In the genomic region with DNA sequence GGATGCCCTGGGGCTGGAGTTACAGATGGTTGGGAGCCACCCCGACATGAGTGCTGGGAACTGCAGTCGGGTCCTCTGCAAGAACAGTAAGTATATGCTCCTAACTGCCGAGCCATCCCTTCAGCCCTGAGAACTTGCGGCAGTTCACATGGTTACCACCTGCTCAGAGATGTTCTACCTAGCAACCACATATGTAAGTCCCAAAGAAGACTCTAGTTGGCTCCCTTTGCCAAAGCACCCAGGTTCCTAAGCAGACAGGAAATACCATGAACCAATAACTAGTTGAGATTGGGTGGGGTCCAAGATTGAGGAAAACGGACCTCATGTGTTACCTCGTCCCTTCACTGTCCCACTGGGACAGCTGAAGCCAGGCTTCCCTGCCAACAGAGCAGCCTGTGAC, we compare ENCODE assay signal across 21 mouse cellular contexts. TPM values are rescaled to one million over a fixed set of nuclear protein-coding genes. Genes with fewer than 3 reads are reported as not detected.
DNase-seq lines count a peak whose midpoint lies in the region; ATAC-seq lines count a peak whose summit lies in the region.
"Had no signal": no experiment of that assay in that cellular context is flagged by ENCODE, and none has a peak within 500 bp of the region (broad histone marks: within the 10 kb centered on the region; RNA-seq: fewer than 3 reads in every experiment).

No protein-coding gene starts in this region.

- WGBS in heart, embryonic 12.5 days: 67% methylated on average over 6 of the region's 6 CpGs

- H3K9me3 ChIP-seq in heart, embryonic 12.5 days (replicated peaks): peaks cover 8% of the 10 kb centered on the region
- H3K9me3 ChIP-seq: midbrain, embryonic 15.5 days had no signal

- ATAC-seq in megakaryocyte progenitor cell, adult 5-6 weeks (replicated peaks; ENCODE audit: poor library complexity): peak; percentile 42; the same call in 1 of the 2 replicates
- no peak for ATAC-seq in heart, embryonic 12.5 days (ENCODE audit: insufficient number of reproducible peaks, low FRiP score)
- ATAC-seq: midbrain, embryonic 15.5 days had no signal

- H3K27ac ChIP-seq in heart, embryonic 12.5 days (ENCODE audit: poor library complexity, severe bottlenecking): no peak overlapping the region
- H3K27ac ChIP-seq: embryonic facial prominence, embryonic 13.5 days; forebrain, embryonic 12.5 days; layer of hippocampus, adult 2 months; limb, embryonic 12.5 days; midbrain, embryonic 15.5 days had no signal

- DNase-seq in lung, adult 18-20 months: peak; percentile 8 to 14
- no peak for DNase-seq in lung, postnatal 4 days
- peak; percentile 68 for DNase-seq in A20 (ENCODE audit: low read depth, low spot score)
- DNase-seq in CD4-positive, CD25-positive, alpha-beta regulatory T cell, adult 2 months (ENCODE audit: low read depth, low spot score): peak; percentile 65
- DNase-seq in ovary, postnatal 10 days (ENCODE audit: low spot score): no peak
- DNase-seq: cerebellum, postnatal 25 days; gastrocnemius, postnatal 25 days; lung, embryonic 14.5 days; right cerebral cortex, postnatal 14 days had no signal

- H3K36me3 ChIP-seq in heart, embryonic 12.5 days: no peaks in the 10 kb centered on the region
- H3K36me3 ChIP-seq: embryonic facial prominence, embryonic 13.5 days; forebrain, embryonic 12.5 days; limb, embryonic 12.5 days; midbrain, embryonic 15.5 days had no signal

- no peaks in the 10 kb centered on the region for H3K4me1 ChIP-seq in heart, embryonic 12.5 days (replicated peaks)
- H3K4me1 ChIP-seq: embryonic facial prominence, embryonic 13.5 days; forebrain, embryonic 12.5 days; limb, embryonic 12.5 days; midbrain, embryonic 15.5 days had no signal

- H3K4me2 ChIP-seq in heart, embryonic 12.5 days: no peak overlapping the region
- H3K4me2 ChIP-seq: embryonic facial prominence, embryonic 13.5 days; forebrain, embryonic 12.5 days; heart, embryonic 11.5 days; limb, embryonic 12.5 days; lung, embryonic 14.5 days; midbrain, embryonic 15.5 days had no signal

- H3K9ac ChIP-seq in heart, embryonic 12.5 days: no peak overlapping the region
- H3K9ac ChIP-seq: embryonic facial prominence, embryonic 13.5 days; forebrain, embryonic 12.5 days; limb, embryonic 12.5 days; lung, embryonic 14.5 days; midbrain, embryonic 15.5 days had no signal

- H3K4me3 ChIP-seq in heart, embryonic 12.5 days: no peak overlapping the region
- H3K4me3 ChIP-seq: embryonic facial prominence, embryonic 13.5 days; forebrain, embryonic 12.5 days; layer of hippocampus, adult 2 months; limb, embryonic 12.5 days; midbrain, embryonic 15.5 days had no signal

- H3K27me3 ChIP-seq in heart, embryonic 12.5 days (replicated peaks): peaks cover 8% of the 10 kb centered on the region; the same call in 1 of the 2 replicates
- H3K27me3 ChIP-seq: embryonic facial prominence, embryonic 13.5 days; forebrain, embryonic 12.5 days; midbrain, embryonic 15.5 days had no signal

RNA-seq across cellular contexts. Expression of gene Izumo2, which starts 17.8 kb away (rescaled TPM):
- total RNA-seq in megakaryocyte progenitor cell, adult 5-6 weeks (2015): not detected in 2 replicates
- total RNA-seq in megakaryocyte progenitor cell, adult 5-6 weeks (2017): not detected in 2 replicates
- polyA plus RNA-seq in heart, embryonic 12.5 days (2016; fragmentation: Nextera tagmentation; extraction: Ambion mirVana): not detected in 2 replicates
- total RNA-seq: adrenal gland, adult 18-20 months; gastrocnemius, postnatal 25 days; layer of hippocampus, adult 2 months had no signal
- polyA plus RNA-seq: embryonic facial prominence, embryonic 13.5 days; forebrain, embryonic 12.5 days; heart, embryonic 11.5 days; hindbrain, embryonic 11.5 days; kidney, embryonic 14.5 days; limb, embryonic 12.5 days; lung, embryonic 14.5 days; midbrain, embryonic 15.5 days; stomach, embryonic 16.5 days had no signal

RNA-seq across cellular contexts. Expression of gene Vrk3, which starts 21.9 kb away (rescaled TPM):
- 37.1 and 37.4 TPM in 2 replicates for total RNA-seq in megakaryocyte progenitor cell, adult 5-6 weeks (2015)
- total RNA-seq in megakaryocyte progenitor cell, adult 5-6 weeks (2017): 36.0 and 51.4 TPM in 2 replicates
- 29.4 and 32.2 TPM in 2 replicates for polyA plus RNA-seq in heart, embryonic 12.5 days (2016; fragmentation: Nextera tagmentation; extraction: Ambion mirVana)

RNA-seq across cellular contexts. Expression of gene Zfp473, which starts 24.5 kb away (rescaled TPM):
- total RNA-seq in megakaryocyte progenitor cell, adult 5-6 weeks (2015): 1.2 and 1.5 TPM in 2 replicates
- total RNA-seq in megakaryocyte progenitor cell, adult 5-6 weeks (2017): 1.0 and 2.6 TPM in 2 replicates
- polyA plus RNA-seq in heart, embryonic 12.5 days (2016; fragmentation: Nextera tagmentation; extraction: Ambion mirVana): 0.78 and 0.98 TPM in 2 replicates

RNA-seq across cellular contexts. Expression of gene Myh14, which starts 55.7 kb away (rescaled TPM):
- not detected in 2 replicates for total RNA-seq in megakaryocyte progenitor cell, adult 5-6 weeks (2015)
- not detected in 2 replicates for total RNA-seq in megakaryocyte progenitor cell, adult 5-6 weeks (2017)
- 0.59 and 1.0 TPM in 2 replicates for polyA plus RNA-seq in heart, embryonic 12.5 days (2016; fragmentation: Nextera tagmentation; extraction: Ambion mirVana)

Comparison
In these comparisons a context has a peak if more than half of its experiments do, and no peak if none do; other contexts are left out.
1. DNase-seq: peak in lung, adult 18-20 months (2 of 2), A20 (single experiment) and CD4-positive, CD25-positive, alpha-beta regulatory T cell, adult 2 months (single experiment); none in lung, postnatal 4 days (0 of 2) and ovary, postnatal 10 days (single experiment).